Mouse (Mus musculus): ENCODE measurements at regions not wholly inside any gene's neighbourhood (a gene's known extent, or its start where the extent isn't known, plus 50 kb on each side); places are given as distances from the start of the nearest gene placed in this dataset.

GRCm38 (mm10) chr14:96879701-96880100 lies 360.8 kb upstream of the Klhl1 start:
- TF ChIP-seq CTCF (IDR thresholded peaks at IDR 0.05; ENCODE audit: low read depth) (no peak), EP300 (optimal IDR thresholded peaks at IDR 0.05) (no peak)
